Mouse (Mus musculus): ENCODE results near the gene Fam198b. TPM values are rescaled to one million over a fixed set of nuclear protein-coding genes. Genes with fewer than 3 reads are reported as not detected.
"Not testable (repeated sequence)": the region's sequence is repeated elsewhere in the genome, so short reads cannot be mapped to it uniquely, and the experiment has no call there.

Gene Fam198b
- total RNA-seq, 2 experiments from 2014 or later, result 5.7 to 7.1 TPM

DNA sequence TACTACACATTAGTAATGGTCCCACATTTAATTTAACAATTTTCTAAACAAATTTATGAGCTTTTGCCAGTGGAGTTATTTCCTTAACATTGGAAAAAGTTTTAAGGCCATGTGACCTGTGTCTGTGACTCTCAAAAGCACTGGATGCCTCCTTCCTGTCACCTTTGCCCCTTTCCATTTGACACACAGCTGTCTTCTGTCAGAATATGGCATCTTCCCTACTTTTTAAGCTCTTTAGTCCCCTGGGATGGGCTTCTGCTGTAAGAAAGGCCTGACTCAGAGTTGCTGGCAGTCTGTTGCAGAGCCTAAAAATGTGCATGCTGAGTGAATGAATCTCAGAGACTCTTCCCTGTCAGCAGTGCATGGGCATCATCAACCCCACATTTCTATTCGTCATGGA, 63.4 kb downstream of the Fam198b start:
- peak; percentile 45 for DNase-seq
- intact Hi-C loops (cut with DNase I), result no loop called here
- TF ChIP-seq CTCF (IDR thresholded peaks at IDR 0.05), result no peak
- peak overlapping the region; percentile 56 for H3K27ac ChIP-seq
- no peak overlapping the region for H3K4me3 ChIP-seq

DNA sequence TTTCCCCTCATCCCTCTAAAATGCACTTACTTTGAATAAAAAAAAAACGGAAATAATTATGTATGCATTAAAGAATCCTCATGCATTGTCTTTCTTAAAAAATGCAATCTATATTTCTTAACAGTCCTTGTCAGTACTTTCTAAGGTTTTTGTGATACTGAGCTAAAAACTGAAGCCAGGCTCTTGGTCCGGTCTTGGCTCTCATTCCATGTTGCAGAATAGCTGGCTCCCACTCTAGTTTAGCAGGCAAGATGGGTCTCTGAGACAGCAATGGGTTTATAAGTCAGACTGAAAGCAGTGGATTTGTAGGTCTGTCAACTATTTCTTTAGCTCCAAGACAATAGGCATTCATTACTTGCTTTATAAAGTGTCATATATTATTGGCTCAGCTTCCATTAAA, 63.8 kb downstream of the Fam198b start:
- no peak for TF ChIP-seq CTCF (IDR thresholded peaks at IDR 0.05)
- DNase-seq, result no peak
- H3K4me3 ChIP-seq, result no peak overlapping the region
- intact Hi-C loops (cut with DNase I), result no loop called here
- H3K27ac ChIP-seq, result peak overlapping the region; percentile 56

DNA sequence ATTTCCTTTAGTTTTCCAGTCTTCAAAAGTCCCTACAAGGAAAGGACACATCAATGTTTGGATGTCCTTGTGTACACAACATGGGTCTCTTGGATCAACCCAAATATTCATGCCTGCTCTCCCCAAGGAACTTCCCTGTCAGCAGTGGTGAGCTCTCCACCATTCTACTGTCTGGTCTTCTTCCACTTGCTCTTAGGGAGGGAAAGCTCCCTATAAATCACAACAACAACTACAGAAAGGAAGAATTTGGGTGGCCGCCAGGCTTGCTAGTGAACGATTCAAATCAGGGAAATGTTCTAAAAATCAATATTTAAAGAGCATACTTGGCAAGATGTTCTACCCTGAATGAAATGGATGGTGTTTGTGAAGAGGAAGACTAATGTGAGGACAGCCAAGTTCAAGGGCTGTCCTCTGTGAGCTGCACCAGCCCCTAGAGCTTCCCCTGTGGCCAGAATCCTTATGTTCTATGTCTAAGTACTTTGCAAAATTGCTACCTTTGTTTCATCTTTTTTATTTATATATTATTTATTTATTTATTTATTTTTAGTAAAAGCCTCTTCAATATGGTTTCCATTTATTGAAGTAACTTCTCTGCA, 68.9 kb downstream of the Fam198b start:
- no peak for DNase-seq
- TF ChIP-seq CTCF (IDR thresholded peaks at IDR 0.05), result no peak
- no peak overlapping the region for H3K4me3 ChIP-seq
- H3K27ac ChIP-seq, result no peak overlapping the region
- intact Hi-C loops (cut with DNase I), result no loop called here

DNA sequence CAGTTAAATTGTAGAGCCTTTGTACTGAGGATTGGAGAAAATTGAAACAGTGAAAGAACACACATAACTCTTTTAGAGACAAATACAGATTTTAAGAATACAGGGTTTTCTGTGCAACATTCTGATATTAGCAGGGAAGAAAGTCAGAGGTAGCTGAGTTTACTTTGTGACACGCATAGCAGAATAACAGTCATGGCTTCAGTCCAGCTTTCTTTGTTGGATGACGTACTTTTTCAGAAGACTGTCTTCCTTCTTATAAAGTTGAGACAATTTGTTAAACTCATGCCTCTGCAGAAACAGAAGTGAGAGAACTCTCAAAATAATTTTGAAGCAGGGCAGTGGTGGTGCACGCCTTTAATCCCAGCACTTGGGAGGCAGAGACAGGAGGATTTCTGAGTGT, 70.9 kb downstream of the Fam198b start:
- DNase-seq, result no peak
- Histone ChIP-seq H3K4me3 (no peak overlapping the region), H3K27ac (no peak overlapping the region)
- intact Hi-C loops (cut with DNase I), result no loop called here
- no peak for TF ChIP-seq CTCF (IDR thresholded peaks at IDR 0.05)

DNA sequence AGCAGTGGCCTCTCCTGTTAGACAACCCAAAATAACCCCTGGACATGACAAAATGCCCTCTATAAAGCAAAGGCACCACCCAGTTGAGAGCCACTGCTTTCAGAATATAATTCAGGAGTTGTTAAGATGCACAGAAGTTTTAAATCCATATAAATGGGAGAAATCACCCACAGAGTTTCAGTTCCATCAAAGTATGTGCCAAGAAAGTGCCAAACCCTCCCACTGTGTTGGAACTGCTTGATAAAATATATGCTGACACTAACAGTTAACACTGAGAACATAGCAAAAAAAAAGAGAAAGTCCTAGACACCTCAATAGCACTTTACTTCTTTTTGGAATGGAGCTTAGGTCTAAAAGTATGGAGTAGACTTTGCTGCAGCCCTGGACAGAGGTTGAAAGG, 72.5 kb downstream of the Fam198b start:
- TF ChIP-seq CTCF (IDR thresholded peaks at IDR 0.05), result no peak
- intact Hi-C loops (cut with DNase I), result no loop called here
- Histone ChIP-seq H3K4me3 (no peak overlapping the region), H3K27ac (0 out of 2 replicates have a peak overlapping the region, but pooled peaks have one; percentile 6)
- no peak for DNase-seq

DNA sequence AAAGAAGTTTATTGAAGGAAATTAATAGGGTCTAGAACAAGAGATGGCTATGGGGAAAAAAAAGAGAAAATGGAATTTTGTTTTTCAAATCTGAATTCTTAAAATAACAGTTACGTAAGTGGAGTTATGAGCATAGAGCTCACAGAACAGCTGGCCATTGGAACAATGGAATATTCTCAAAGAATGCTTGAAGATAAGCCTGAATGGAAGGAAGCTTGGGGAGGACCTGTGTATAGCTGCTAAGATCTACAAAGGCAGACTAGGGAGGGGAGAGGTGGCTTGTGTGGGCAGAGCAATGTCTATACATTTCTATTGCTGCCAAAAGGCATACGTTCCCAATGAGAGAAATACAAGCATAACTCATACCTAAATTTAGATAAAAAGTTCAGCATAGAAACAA, 73.4 kb downstream of the Fam198b start:
- TF ChIP-seq CTCF (IDR thresholded peaks at IDR 0.05), result no peak
- DNase-seq, result no peak
- peak overlapping the region; percentile 31; the same call in 1 of the 2 replicates for H3K27ac ChIP-seq
- H3K4me3 ChIP-seq, result no peak overlapping the region
- intact Hi-C loops (cut with DNase I), result no loop called here

DNA sequence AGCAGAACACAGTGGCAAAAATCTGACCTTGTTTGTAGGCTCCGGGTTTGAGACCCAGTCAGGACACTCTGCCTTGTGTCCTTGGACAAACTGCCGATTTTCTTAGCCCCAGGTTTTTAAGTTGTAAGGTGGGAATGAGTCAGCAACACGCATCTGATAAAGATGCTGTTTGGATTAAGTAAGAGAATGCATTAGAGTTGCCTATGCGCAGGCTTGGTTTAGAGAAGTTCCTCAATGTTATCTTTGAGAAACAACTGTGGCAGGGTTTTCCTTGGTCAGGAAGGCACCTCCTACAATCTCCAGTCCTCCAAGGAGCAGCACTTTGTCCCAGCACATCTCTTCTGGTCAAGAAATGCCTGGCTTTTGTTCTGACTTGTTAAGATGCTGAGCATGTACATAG, 82.4 kb downstream of the Fam198b start:
- intact Hi-C loops (cut with DNase I), result no loop called here
- DNase-seq, result no peak
- Histone ChIP-seq H3K4me3 (no peak overlapping the region), H3K27ac (peak overlapping the region; percentile 17; the same call in 1 of the 2 replicates)
- TF ChIP-seq CTCF (IDR thresholded peaks at IDR 0.05), result no peak

DNA sequence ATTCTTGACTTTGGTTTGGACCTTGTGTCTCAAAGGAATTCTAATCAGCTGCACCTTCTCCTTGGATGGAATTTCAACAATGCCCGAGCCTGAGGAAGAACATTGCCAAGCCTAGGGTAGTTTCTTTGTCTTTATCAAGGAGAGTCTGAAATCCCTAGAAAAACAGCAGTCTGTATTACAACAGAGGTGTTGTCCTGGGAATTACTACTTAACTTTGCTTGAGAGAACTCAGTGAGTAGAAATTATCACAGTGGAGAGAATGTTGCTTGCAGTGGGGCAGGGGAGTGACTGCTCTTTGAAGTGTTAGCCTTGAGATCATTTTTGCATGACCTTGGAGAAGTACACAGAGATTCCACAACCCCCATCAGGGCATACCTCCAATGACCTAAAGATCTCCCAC, 83.0 kb downstream of the Fam198b start:
- intact Hi-C loops (cut with DNase I), result no loop called here
- Histone ChIP-seq H3K4me3 (no peak overlapping the region), H3K27ac (peak overlapping the region; percentile 9; the same call in 1 of the 2 replicates)
- no peak for TF ChIP-seq CTCF (IDR thresholded peaks at IDR 0.05)
- DNase-seq, result no peak

DNA sequence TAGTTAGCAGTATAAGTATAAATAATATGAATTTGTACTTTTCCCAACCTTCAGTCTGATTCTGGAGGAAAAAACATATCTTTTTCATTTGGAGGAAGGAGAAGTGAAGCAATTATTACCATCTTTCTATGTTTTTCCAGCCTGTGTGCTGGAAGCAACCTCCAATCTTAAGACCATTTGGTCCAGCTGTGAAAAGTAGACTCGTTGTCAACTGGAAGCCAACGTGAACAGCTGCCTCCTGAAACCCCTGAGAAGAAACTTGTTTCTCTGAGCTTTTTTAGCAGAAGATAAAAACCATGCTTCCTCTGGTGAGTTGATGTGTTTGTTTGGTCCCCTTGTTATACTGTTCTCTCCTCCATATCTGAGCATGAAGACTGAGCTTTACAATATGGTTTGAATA, 84.1 kb downstream of the Fam198b start:
- no peak for TF ChIP-seq CTCF (IDR thresholded peaks at IDR 0.05)
- intact Hi-C loops (cut with DNase I), result no loop called here
- no peak for DNase-seq
- Histone ChIP-seq H3K27ac (0 out of 2 replicates have a peak overlapping the region, but pooled peaks have one; percentile 2), H3K4me3 (no peak overlapping the region)

DNA sequence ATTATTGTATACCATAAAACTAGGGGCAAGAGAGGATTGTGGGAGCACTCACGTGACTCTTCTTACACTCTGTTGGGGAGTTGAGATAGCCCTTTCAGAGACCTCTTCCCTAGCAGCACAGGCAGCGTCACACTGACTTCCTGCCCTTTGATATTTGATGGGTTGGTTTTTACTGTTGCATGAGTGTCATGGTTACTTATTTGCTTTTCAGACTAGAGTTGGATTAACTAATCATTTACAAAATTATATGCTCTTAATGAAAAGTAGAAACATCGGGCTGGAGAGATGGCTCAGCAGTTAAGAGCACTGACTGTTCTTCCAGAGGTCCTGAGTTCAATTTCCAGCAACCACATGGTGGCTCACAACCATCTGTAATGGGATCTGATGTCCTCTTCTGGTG, 85.2 kb downstream of the Fam198b start:
- H3K4me3 ChIP-seq; intact Hi-C loops (cut with DNase I); DNase-seq: not testable (repeated sequence)
- peak overlapping the region; percentile 50 for H3K27ac ChIP-seq

DNA sequence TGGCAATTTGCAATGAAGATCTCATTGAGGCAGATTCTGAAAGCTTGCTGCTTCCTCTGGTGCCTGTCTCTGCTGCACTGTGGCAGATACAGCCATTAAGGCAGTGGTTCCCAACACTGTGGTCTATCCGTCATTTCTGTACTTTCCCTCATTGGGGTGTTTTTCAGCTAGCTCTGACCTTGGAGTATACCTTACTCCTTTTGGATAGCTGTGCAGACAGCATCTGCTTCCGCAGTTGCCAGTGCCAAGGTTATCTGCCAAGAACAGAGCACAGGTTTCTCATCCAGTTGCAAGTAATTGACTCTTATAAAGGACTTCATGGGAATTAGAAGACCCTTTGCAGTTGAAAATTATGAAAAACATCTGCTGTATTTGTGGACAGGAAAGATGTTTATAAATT, 85.7 kb downstream of the Fam198b start:
- H3K27ac ChIP-seq, result peak overlapping the region; percentile 50
- no peak for TF ChIP-seq CTCF (IDR thresholded peaks at IDR 0.05)
- intact Hi-C loops (cut with DNase I), result loop anchor here (10.0 kb wide), 1 partner anchor 85 kb away; no protein-coding TSS in a partner anchor
- no peak overlapping the region for H3K4me3 ChIP-seq
- DNase-seq, result peak; percentile 41

DNA sequence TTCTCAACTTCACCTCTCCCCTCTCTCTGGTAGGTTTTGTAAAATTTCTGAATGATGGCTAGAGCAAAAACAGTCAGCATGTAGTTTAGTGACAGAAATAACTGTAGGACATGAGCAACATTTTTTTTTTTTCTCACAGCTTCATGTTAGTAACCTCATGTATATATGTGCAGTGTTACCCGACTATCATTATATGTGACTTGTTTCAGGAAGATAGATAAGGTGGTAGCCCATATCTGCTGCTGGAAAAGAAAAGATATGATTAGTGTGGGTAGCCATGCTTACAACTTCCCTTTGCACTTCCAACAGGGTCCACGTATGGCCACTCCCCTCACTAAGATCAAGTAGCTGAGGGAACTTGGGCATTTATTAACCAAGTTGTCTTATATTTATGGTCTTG, 86.2 kb downstream of the Fam198b start:
- Histone ChIP-seq H3K27ac (peak overlapping the region; percentile 50; the same call in 1 of the 2 replicates), H3K4me3 (no peak overlapping the region)
- no peak for TF ChIP-seq CTCF (IDR thresholded peaks at IDR 0.05)
- intact Hi-C loops (cut with DNase I), result loop anchor here (10.0 kb wide), 1 partner anchor 84 kb away; no protein-coding TSS in a partner anchor
- DNase-seq, result no peak

DNA sequence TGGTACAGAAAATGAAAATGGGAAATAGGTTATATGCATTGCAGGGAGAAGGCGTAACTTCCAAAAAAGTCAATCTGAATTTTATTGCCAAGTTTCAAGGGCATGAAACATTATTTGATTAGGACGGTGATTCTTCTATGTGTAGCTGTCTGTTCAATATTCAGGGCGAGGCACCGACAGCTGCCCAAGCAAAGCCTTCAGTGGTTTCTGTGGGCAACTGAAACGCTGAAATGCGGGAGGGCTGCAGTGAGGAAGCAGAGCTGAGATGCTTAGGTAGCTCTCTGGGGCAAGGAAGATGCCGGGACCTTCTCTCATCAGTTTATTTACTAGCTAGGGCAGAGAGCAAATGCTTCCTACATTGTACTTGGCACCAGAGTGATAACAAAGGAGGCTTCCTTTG, 87.2 kb downstream of the Fam198b start:
- 0 out of 2 replicates have a peak overlapping the region, but pooled peaks have one; percentile 3 for H3K27ac ChIP-seq
- intact Hi-C loops (cut with DNase I), result loop anchor here (10.0 kb wide), 1 partner anchor 83 kb away; no protein-coding TSS in a partner anchor
- no peak for TF ChIP-seq CTCF (IDR thresholded peaks at IDR 0.05)
- H3K4me3 ChIP-seq, result no peak overlapping the region
- DNase-seq, result no peak

DNA sequence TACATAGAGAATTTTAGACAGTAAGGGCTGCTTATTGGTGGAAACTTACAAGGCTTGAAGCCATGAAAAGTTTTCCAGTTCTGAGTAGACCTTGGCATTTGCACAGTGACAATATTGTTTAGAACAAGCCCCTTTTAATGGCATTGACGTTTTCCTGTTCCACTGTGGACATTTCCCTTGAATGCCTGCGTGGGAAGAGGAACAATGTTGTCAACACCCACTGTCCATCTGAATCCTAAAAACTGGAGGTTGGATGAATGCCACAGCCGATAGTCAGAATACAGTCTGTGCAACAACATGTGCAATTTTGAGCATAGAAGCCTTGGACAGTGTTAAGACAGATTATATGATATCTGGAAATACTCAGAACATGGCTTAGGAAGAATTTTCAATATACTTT, 92.5 kb downstream of the Fam198b start:
- intact Hi-C loops (cut with DNase I), result loop anchor here (10.0 kb wide), 1 partner anchor 78 kb away; no protein-coding TSS in a partner anchor

More for the DNA sequence above, 92.5 kb downstream of the Fam198b start:
- no peak overlapping the region for H3K4me3 ChIP-seq
- TF ChIP-seq CTCF (IDR thresholded peaks at IDR 0.05), result no peak
- H3K27ac ChIP-seq, result peak overlapping the region; percentile 80
- DNase-seq, result no peak

Measured in gastrocnemius, adult 2 months (tissue).